Mouse (Mus musculus) kidney, embryonic 14.5 days (tissue): ENCODE data around the gene Safb2. TPM values are rescaled to one million over a fixed set of nuclear protein-coding genes. Genes with fewer than 3 reads are reported as not detected.
A peak's percentile ranks its signal among the peaks of the same experiment; 100 is the strongest.

ENCODE experiments used
- ATAC-seq: fragments of 200-750 bp; cut with Nextera tagmentation; 2 replicates; pipeline ENCODE4 v1.8.0; 2017; ENCODE audit warnings: moderate number of reproducible peaks, mild to moderate bottlenecking, moderate TSS enrichment, moderate library complexity; ENCODE audit not compliant: low FRiP score, low TSS enrichment
- H3K27ac ChIP-seq: fragments of 300-500 bp; sonication (generic); 2 replicates; pipeline ENCODE4 v1.5.1; 2014; ENCODE audit warnings: low read depth, mild to moderate bottlenecking, low read length, moderate library complexity, mixed read lengths
- H3K27me3 ChIP-seq: fragments of 300-500 bp; sonication (generic); 2 replicates; pipeline ENCODE4 v1.6.1; 2014; ENCODE audit warnings: mild to moderate bottlenecking, low read length; ENCODE audit not compliant: control insufficient read depth, insufficient read depth
- H3K36me3 ChIP-seq: fragments of 300-500 bp; sonication (generic); 2 replicates; pipeline ENCODE4 v1.6.1; 2014; ENCODE audit warnings: low read length, mixed read lengths; ENCODE audit not compliant: control insufficient read depth, insufficient read depth
- H3K4me1 ChIP-seq: fragments of 300-500 bp; sonication (generic); 2 replicates; pipeline ENCODE4 v1.6.1; 2014; ENCODE audit warnings: low read length, mixed read lengths; ENCODE audit not compliant: control insufficient read depth, insufficient read depth
- H3K4me2 ChIP-seq: fragments of 300-500 bp; sonication (generic); replicated peaks from 2 replicates; pipeline ENCODE4 v1.6.1; 2014; ENCODE audit warnings: low read depth, mild to moderate bottlenecking, low read length
- H3K4me3 ChIP-seq: fragments of 300-500 bp; sonication (generic); 2 replicates; pipeline ENCODE4 v1.5.1; 2014; ENCODE audit warnings: mild to moderate bottlenecking, low read length
- H3K9ac ChIP-seq: fragments of 300-500 bp; sonication (generic); 2 replicates; pipeline ENCODE4 v1.6.1; 2014; ENCODE audit warnings: low read depth, mild to moderate bottlenecking, low read length, moderate library complexity
- H3K9me3 ChIP-seq: fragments of 300-500 bp; sonication (generic); 2 replicates; pipeline ENCODE4 v1.6.1; 2016; ENCODE audit warnings: low read length; ENCODE audit not compliant: control insufficient read depth
- WGBS: fragments of 180-500 bp; shearing (Covaris S2); extraction: QIAGEN DNeasy Blood & Tissue Kit; methylation state at CpG from one replicate; pipeline ENCODE4 v1.1.7; 2014; 5-methylcytosine and 5-hydroxymethylcytosine counted together
- polyA plus RNA-seq: library from polyadenylated mRNA; unstranded; fragments of >200 nt; fragmentation: Nextera tagmentation; extraction: Ambion mirVana; gene quantifications from 2 replicates; pipeline ENCODE4 v1.2.1, GENCODE M21; 2014

The Safb2 gene
- polyA plus RNA-seq, 1 experiment from 2014 or later: 72.3 TPM

GRCm38 (mm10) chr17:56522744-56523143 lies 61.6 kb downstream of the Safb2 start:
- H3K4me2 ChIP-seq: no peak overlapping the region
- no peaks in the 10 kb centered on the region for H3K4me1 ChIP-seq
- ATAC-seq: no peak
- no peak overlapping the region for H3K9ac ChIP-seq
- H3K27me3 ChIP-seq: no peaks in the 10 kb centered on the region
- H3K36me3 ChIP-seq: no peaks in the 10 kb centered on the region
- no peak overlapping the region for H3K27ac ChIP-seq
- 64% methylated on average over 1 of the region's 1 CpGs for WGBS
- H3K9me3 ChIP-seq: no peaks in the 10 kb centered on the region
- no peak overlapping the region for H3K4me3 ChIP-seq

- Histone ChIP-seq H3K9ac (peak overlapping the region; percentile 18; the same call in 1 of the 2 replicates), H3K4me2 (peak overlapping the region; percentile 6; the same call in 1 of the 2 replicates), H3K27me3 (peaks cover 23% of the 10 kb centered on the region), H3K36me3 (no peaks in the 10 kb centered on the region), H3K4me3 (no peak overlapping the region), H3K4me1 (peaks cover 14% of the 10 kb centered on the region; the same call in 1 of the 2 replicates), H3K27ac (no peak overlapping the region), H3K9me3 (no peaks in the 10 kb centered on the region; the same call in none of the 2 replicates)
- peak; percentile 76 for ATAC-seq
- 12% methylated on average over 13 of the region's 13 CpGs for WGBS
Observed at GRCm38 (mm10) chr17:56515690-56516410, 68.5 kb downstream of the Safb2 start.

- Histone ChIP-seq H3K9me3 (no peaks in the 10 kb centered on the region; the same call in none of the 2 replicates), H3K4me2 (no peak overlapping the region), H3K4me3 (no peak overlapping the region), H3K4me1 (peaks cover 16% of the 10 kb centered on the region; the same call in 1 of the 2 replicates), H3K36me3 (no peaks in the 10 kb centered on the region), H3K9ac (0 out of 2 replicates have a peak overlapping the region, but pooled peaks have one; percentile 18), H3K27ac (no peak overlapping the region), H3K27me3 (peaks cover 32% of the 10 kb centered on the region)
- WGBS: 41% methylated on average over 12 of the region's 12 CpGs
- ATAC-seq: no peak
Observed at GRCm38 (mm10) chr17:56514916-56515315, 69.5 kb downstream of the Safb2 start.

GRCm38 (mm10) chr17:56514330-56514729 lies 70.1 kb downstream of the Safb2 start:
- Histone ChIP-seq H3K9ac (no peak overlapping the region), H3K27me3 (peaks cover 38% of the 10 kb centered on the region), H3K9me3 (no peaks in the 10 kb centered on the region; the same call in none of the 2 replicates), H3K4me3 (no peak overlapping the region), H3K27ac (no peak overlapping the region), H3K4me1 (peaks cover 22% of the 10 kb centered on the region; the same call in 1 of the 2 replicates), H3K36me3 (no peaks in the 10 kb centered on the region), H3K4me2 (no peak overlapping the region)
- no peak for ATAC-seq

GRCm38 (mm10) chr17:56512310-56512709 lies 72.1 kb downstream of the Safb2 start, which contains the start of gene Znrf4:
Gene Znrf4 (minus strand): TSS chr17:56512431.
- peak within 1 kb of the TSS; percentile 48; the same call in 1 of the 2 replicates for H3K9ac ChIP-seq
- ATAC-seq: no peak
- H3K4me3 ChIP-seq: peak within 1 kb of the TSS; percentile 26
- H3K9me3 ChIP-seq: no peaks in the 10 kb centered on the region; the same call in none of the 2 replicates
- H3K27me3 ChIP-seq: peaks cover 43% of the 10 kb centered on the region
- WGBS: 62% methylated on average over 22 of the region's 22 CpGs
- no peaks in the 10 kb centered on the region for H3K36me3 ChIP-seq
- H3K4me1 ChIP-seq: peaks cover 23% of the 10 kb centered on the region; the same call in 1 of the 2 replicates
- peak within 1 kb of the TSS; percentile 38 for H3K4me2 ChIP-seq
- no peak within 1 kb of the TSS for H3K27ac ChIP-seq

GRCm38 (mm10) chr17:56511707-56512090 lies 72.7 kb downstream of the Safb2 start:
- H3K27me3 ChIP-seq: peaks cover 43% of the 10 kb centered on the region
- no peak overlapping the region for H3K9ac ChIP-seq
- peak overlapping the region; percentile 26 for H3K4me3 ChIP-seq
- no peaks in the 10 kb centered on the region; the same call in none of the 2 replicates for H3K9me3 ChIP-seq
- H3K4me2 ChIP-seq: peak overlapping the region; percentile 38
- no peaks in the 10 kb centered on the region for H3K36me3 ChIP-seq
- H3K27ac ChIP-seq: no peak overlapping the region
- no peak for ATAC-seq
- 31% methylated on average over 27 of the region's 29 CpGs for WGBS
- H3K4me1 ChIP-seq: peaks cover 24% of the 10 kb centered on the region; the same call in 1 of the 2 replicates

- H3K4me3 ChIP-seq: peak overlapping the region; percentile 26
- peak overlapping the region; percentile 38 for H3K4me2 ChIP-seq
- H3K27ac ChIP-seq: no peak overlapping the region
- peaks cover 25% of the 10 kb centered on the region; the same call in 1 of the 2 replicates for H3K4me1 ChIP-seq
- no peak for ATAC-seq
- H3K9ac ChIP-seq: peak overlapping the region; percentile 48; the same call in 1 of the 2 replicates
- H3K36me3 ChIP-seq: no peaks in the 10 kb centered on the region
- 7% methylated on average over 60 of the region's 60 CpGs for WGBS
- peaks cover 43% of the 10 kb centered on the region for H3K27me3 ChIP-seq
- no peaks in the 10 kb centered on the region; the same call in none of the 2 replicates for H3K9me3 ChIP-seq
Observed at GRCm38 (mm10) chr17:56510970-56511706, 73.2 kb downstream of the Safb2 start.
